Mouse (Mus musculus) mesoderm, embryonic 11.5 days (tissue): Measurements from ENCODE around the gene Pemt.

Source experiments
- DNase-seq: peaks from one replicate; pipeline ENCODE4 v3.0.0-alpha.2; 2012; ENCODE audit warnings: low read depth, low spot score

Gene Pemt

GRCm38 (mm10) chr11:60046058-60046735 lies at the start of gene Pemt:
Gene Pemt, minus strand, starts transcription at chr11:60046489.
- DNase-seq: peak; percentile 96

- DNase-seq: no peak
These were observed 48.9 kb upstream of the Pemt start for GRCm38 (mm10) chr11:60094909-60095810.

GRCm38 (mm10) chr11:60093984-60094587 lies 47.8 kb upstream of the Pemt start:
- no peak for DNase-seq

GRCm38 (mm10) chr11:60093227-60093626 lies 46.9 kb upstream of the Pemt start:
- DNase-seq: no peak

DNA sequence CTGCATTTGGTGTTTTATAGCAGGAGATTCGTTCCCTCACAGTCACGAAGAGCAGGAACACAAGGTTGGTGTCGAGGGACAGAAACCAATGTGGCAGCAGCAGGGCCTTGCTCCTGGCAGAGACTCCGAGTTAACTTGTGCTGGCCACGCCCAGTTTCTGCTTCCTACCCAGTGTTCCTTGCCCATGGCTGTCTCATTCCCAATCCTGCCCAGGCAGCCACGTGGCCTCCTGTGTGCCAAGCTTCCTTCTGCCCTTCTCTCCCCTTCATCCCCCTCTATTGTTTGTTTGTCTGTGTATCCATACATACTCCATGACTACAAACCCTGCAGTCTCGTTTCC lies 45.1 kb upstream of the Pemt start:
- DNase-seq: no peak

DNA sequence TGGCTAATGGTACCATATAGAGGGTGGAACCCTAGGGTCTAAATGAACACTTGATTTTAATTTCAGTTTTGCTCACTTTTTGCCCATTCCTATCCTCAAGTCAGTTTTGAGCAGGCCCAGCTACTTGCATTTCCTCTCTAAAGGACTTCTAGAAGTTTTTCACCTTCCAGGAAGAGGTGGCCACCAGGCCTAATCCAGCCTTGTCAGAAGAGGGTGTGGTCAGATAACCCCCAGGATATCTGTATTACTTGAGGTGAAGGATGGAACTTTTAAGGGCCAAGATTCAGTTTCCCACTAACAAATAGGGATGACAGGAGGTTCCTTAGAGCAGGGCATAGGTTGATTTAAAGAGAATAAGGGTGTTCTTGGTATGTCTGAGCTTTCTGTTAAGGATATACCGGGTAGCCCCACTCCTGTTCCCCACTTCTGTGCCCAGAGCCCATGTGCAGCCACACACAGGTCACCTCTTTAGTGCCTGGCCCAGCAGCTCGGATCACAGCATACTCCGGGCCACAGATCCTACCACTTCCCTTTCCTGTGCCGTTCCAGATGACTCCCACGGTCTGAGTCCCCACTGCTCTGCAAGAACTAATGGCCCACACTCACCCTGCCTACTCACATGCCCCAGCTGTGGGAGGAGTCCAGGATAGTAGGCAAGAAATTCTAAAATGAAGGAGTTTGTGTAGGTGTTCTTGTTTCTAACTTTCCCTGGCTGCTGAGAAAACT lies 44.6 kb upstream of the Pemt start:
- no peak for DNase-seq

GRCm38 (mm10) chr11:60088947-60089346 lies 42.7 kb upstream of the Pemt start:
- DNase-seq: peak; percentile 62

- DNase-seq: no peak
These were observed 40.4 kb upstream of the Pemt start for GRCm38 (mm10) chr11:60086676-60087075.

DNA sequence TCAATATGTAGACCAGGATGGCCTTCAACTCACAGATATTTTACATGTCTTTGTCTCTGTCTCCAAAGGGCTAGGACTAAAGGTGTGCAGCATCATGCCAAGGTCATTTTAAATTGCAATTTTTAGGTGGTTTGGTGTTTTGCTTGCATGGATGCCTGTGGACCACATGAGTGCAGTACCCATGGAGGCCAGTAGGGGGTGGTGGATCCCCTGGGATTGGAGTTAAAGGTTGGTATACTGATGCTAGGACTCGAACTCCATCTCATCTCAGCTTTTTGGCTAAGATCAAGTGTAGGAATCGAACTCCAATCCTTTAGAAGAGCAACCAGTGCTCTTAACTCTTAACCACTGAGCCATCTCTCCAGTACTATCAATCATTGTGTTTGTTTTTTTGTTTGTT lies 38.3 kb upstream of the Pemt start:
- peak; percentile 52 for DNase-seq

GRCm38 (mm10) chr11:60076790-60077189 lies 30.5 kb upstream of the Pemt start:
- peak; percentile 81 for DNase-seq

- no peak for DNase-seq
These were observed 29.9 kb upstream of the Pemt start for GRCm38 (mm10) chr11:60076183-60076582.

GRCm38 (mm10) chr11:60073936-60074502 lies 27.7 kb upstream of the Pemt start:
- no peak for DNase-seq

DNA sequence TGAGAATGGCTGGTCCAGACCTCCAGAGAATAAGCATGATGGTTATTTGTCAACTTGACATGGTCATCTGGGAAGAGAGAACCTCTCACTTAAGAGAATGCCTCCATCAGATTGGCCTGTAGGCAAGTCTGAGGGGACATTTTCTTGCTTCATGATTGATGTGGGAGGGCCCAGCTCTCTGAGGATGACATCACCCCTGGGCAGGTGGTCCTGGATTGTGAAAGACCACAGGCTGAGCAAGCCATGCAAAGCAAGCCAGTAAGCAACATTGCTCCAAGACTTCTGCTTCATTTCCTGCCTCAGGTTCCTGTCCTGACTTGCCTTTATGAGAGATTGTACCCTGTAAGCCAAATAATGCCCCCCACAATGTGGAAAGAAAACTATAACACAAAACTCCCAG lies 26.8 kb upstream of the Pemt start:
- DNase-seq: no peak

- no peak for DNase-seq
These were observed 24.9 kb upstream of the Pemt start for GRCm38 (mm10) chr11:60071221-60071620.

DNA sequence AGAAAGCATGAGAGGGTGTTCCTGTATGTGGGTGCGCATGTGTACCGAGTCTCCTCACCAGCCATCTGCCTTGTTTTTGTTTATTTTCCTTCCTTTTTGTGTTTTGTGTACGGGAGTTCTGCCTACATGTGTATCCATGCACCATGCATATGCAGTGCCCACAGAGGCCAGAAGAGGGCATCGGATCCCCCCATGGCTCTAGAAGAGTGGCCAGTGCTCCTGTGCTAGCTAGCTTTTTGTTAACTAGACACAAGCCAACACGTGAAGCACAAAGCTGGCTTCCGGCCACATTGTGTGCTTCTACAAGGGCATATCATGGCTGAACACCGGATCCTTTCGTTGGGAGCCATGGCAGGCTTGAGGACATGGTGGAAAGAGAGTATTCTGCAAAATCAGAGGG lies 24.3 kb upstream of the Pemt start:
- DNase-seq: peak; percentile 61

DNA sequence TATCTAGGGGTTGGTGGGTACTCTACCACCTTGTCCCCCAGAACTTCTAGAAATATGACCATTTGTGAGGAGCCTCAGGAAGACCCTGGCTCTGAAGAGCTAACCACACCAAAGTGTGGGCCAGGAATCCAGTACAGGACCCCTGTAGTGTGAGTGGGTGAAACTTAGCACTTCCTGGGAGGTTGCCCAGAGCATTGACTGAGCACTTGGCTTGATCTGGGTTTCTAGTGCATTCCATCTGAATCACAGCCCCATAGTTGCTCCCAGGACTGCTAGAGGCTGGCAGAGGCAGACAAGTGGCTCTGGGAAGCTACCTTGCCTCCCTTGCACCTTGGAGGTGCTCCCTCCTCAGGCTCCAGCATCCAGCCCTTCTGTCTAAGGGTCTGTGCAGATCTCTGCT lies 22.3 kb upstream of the Pemt start:
- no peak for DNase-seq

DNA sequence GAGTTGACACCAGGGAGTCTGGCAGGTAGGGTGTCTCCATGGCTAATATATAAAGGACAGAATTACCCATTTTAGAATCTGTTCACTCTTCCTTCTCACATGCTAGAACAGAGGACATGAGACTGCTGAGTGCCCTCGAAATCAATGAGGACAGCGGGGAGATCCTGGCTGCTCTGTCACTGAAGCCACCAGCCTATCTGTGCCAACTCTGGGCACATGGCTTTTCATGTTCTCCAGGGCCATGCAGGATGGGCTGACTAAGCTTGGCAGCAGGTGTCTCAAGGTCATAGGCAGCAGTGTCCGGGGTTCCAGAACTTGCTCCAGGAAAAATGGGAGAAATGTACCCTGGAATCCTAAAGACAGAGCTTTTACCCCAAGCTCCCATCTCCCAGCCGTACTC lies 21.4 kb upstream of the Pemt start:
- no peak for DNase-seq

DNA sequence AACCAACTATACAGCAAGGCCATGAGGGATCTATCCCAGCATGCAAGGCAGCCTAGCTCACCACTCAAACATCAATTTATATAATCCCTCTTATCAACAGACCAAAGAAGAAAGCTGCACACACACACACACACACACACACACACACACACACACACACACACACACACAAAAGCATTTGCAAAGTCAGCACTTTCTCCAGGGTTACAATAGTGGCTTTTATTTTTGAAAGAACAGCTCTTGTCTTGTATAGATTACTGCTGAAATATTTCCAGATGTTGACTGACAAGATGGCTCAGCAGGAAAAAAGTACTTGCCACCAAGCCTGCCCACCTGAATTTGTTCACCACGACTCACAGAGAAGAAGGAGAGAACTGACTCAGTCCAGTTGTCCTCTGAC lies 19.0 kb upstream of the Pemt start:
- no peak for DNase-seq

DNA sequence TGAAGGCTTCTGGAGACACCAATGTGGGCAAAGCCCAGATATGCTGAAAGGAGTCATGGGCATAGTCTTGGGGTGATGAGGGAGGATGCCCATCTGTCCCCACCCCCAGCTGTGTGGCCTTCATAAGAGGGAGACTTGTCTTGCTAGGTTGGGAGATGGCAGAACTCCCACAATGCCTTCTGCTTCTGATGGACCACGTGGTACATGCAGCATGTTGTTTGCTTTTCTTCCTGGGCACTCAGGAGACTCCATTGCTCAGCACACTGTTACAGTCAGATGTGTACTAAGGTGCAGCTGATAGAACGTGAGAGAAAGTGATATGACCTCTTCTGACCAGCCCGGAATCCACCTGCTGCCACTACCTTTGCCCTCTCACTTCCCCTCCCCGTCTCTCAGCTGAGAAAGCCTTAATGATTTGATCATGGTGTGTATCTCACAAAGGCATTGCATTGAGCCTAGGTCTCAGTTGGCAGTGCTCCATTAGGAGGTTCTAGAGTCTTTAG lies 15.3 kb upstream of the Pemt start:
- DNase-seq: no peak

DNA sequence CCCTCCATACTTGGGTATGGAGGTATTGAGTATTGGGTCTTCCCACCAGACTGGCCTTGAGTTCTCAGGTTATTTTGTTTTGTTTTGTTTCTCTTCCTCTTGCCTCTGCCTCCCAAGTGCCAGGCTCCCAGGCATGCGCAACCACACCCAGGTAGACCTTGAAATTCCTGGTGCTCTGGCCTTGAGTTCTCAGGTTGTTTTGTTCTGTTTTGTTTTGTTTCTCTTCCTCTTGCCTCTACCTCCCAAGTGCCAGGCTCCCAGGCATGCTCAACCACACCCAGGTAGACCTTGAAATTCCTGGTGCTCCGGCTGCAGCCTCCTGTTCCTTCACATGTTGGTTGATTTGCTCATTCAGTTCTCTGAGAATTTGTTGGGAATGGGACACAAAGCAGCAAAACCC lies 13.7 kb upstream of the Pemt start:
- DNase-seq: no peak

DNA sequence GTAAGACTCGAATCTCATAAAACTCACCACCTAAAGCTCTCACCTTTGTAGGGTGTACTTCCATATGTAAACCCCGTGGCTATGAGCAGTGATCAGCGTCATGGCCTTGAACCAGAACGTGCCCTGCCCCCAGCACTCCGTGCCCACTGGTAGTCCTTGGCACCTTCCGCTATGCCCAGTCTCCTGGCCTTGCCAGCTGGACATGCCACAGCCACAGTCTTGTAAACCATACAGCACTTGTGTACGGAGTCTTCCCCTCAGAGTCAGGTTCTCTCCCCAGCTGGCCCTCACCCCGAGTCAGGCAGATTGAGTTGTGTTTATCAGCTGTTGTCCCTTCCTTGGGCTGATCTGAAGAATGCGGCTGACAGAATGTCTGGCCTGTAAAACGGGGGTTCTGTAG lies 12.2 kb upstream of the Pemt start:
- DNase-seq: no peak

DNA sequence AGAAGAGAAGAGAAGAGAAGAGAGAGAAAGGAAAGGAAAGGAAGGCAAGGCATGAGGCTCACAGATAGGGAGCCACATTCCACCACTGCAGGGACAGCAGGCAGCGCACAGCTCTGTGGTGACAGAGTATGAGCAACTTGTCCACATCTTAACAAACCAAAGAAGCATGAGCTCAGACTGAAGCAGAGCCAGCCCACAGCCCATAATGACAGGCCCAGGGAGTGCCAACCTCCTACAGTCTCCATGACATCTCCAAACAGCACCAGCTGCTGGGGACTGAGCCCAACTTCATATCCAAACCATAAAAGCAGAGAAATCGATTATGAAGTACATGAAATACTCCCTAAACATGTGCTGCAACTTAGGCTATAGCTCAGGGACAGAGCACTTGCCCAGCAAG lies 11.7 kb upstream of the Pemt start:
- no peak for DNase-seq
